Mouse (Mus musculus) lung, embryonic 14.5 days (tissue): ENCODE data around the gene Taf8. TPM values are rescaled to one million over a fixed set of nuclear protein-coding genes. Genes with fewer than 3 reads are reported as not detected.

ENCODE experiments used
- ATAC-seq: fragments of 200-750 bp; cut with Nextera tagmentation; 2 replicates; pipeline ENCODE4 v1.8.0; 2017; ENCODE audit warnings: mild to moderate bottlenecking, moderate TSS enrichment, moderate library complexity; ENCODE audit not compliant: insufficient read depth
- DNase-seq: peaks from one replicate; pipeline ENCODE4 v3.0.0-alpha.2; 2015
- H3K27ac ChIP-seq: fragments of 300-500 bp; sonication (generic); 2 replicates; pipeline ENCODE4 v1.5.1; 2014; ENCODE audit warnings: low read depth, mild to moderate bottlenecking, moderate library complexity
- H3K27me3 ChIP-seq: fragments of 300-500 bp; sonication (generic); 2 replicates; pipeline ENCODE4 v1.6.1; 2014; ENCODE audit warnings: low read length, control low read depth; ENCODE audit not compliant: insufficient read depth
- H3K36me3 ChIP-seq: fragments of 300-500 bp; sonication (generic); 2 replicates; pipeline ENCODE4 v1.6.1; 2014; ENCODE audit warnings: control low read depth; ENCODE audit not compliant: insufficient read depth
- H3K4me1 ChIP-seq: fragments of 300-500 bp; sonication (generic); 2 replicates; pipeline ENCODE4 v1.6.1; 2014; ENCODE audit warnings: antibody characterized with exemption, control low read depth; ENCODE audit not compliant: insufficient read depth
- H3K4me2 ChIP-seq: fragments of 300-500 bp; sonication (generic); 2 replicates; pipeline ENCODE4 v1.6.1; 2014; ENCODE audit warnings: mild to moderate bottlenecking
- H3K4me3 ChIP-seq: fragments of 300-500 bp; sonication (generic); 2 replicates; pipeline ENCODE4 v1.5.1; 2014; ENCODE audit warnings: low read depth, low read length
- H3K9ac ChIP-seq: fragments of 300-500 bp; sonication (generic); 2 replicates; pipeline ENCODE4 v1.6.1; 2014
- H3K9me3 ChIP-seq: fragments of 300-500 bp; sonication (generic); 2 replicates; pipeline ENCODE4 v1.6.1; 2016; ENCODE audit warnings: low read depth, low read length, control low read depth
- CTCF ChIP-seq: IDR thresholded peaks from 2 replicates; pipeline ENCODE4 v1.5.1; 2016; ENCODE audit warnings: antibody characterized with exemption, low read depth
- whole genome bisulfite sequencing: fragments of 180-500 bp; shearing (Covaris S2); extraction: QIAGEN DNeasy Blood & Tissue Kit; methylation state at CpG from one replicate; pipeline ENCODE4 v1.1.7; 2014; 5-methylcytosine and 5-hydroxymethylcytosine counted together
- polyA plus RNA-seq: library from polyadenylated mRNA; unstranded; fragments of >200 nt; fragmentation: Nextera tagmentation; extraction: Ambion mirVana; gene quantifications from 2 replicates; pipeline ENCODE4 v1.2.1, GENCODE M21; 2014

Gene Taf8
- polyA plus RNA-seq, 1 experiment from 2014 or later = 26.8 TPM

DNA sequence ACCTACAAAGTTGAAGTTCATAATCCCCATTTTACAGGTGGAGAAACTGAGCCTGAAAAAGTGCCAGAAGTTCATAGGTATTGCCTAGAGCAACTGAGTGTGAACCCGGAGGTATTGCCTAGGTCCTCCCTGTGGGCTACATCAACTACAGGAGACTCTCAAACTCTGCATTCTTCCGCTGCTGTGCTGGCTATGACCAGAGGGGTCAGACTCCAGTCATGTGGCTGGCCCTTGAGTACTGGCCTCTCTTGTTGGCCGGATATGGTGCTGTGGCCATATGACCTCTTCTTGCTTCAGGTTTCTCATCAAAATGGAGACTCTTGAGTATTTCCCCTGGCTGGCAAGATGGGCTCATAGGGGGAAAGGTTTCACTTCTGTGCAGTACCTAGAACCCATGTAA lies 59.8 kb downstream of the Taf8 start:
- DNase-seq = no peak
- WGBS = 81% methylated on average over 3 of the region's 3 CpGs
- Histone ChIP-seq H3K4me1 (peaks cover 16% of the 10 kb centered on the region; the same call in 1 of the 2 replicates), H3K4me2 (no peak overlapping the region), H3K36me3 (no peaks in the 10 kb centered on the region), H3K9ac (no peak overlapping the region), H3K4me3 (no peak overlapping the region), H3K9me3 (no peaks in the 10 kb centered on the region), H3K27ac (no peak overlapping the region), H3K27me3 (peaks cover 10% of the 10 kb centered on the region)
- ATAC-seq = no peak
- TF ChIP-seq CTCF = no peak

DNA sequence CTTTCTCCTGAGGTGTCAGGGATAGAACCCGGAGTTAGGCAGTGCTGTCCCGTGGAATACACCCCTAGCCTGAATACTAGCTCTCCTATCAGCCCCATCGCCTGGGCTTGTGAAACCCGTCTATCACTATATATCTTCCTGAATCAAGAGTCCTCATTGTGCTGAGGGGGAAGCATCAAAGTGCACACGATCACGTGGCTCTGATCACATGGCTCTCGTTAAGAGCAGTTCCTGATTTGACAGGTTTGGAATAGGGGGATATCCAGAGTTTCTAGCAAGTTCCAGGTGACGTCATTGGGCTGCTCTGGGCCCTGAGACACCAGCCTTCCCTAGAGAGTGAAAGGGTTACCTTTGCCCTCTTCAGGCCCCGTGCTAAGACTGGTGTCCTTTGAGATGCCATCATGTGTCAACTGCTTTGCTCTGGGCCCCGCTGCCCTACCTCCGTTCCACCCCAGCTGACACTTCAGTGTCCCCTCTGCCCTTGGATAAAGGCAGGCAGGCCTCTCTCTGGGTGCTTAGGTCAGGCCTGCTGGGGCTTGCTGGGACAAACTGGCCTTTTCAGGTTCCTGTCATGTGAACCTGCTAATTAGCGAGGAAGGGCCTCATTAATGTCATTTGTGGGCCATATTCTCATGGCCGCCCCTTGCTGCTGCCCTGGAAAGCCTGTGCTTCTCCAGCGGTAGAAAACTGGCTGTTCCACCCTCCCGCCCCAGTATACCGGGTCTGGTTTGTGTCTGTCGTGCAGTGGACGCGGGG lies 60.6 kb downstream of the Taf8 start:
- H3K4me1 ChIP-seq = peaks cover 14% of the 10 kb centered on the region; the same call in 1 of the 2 replicates
- TF ChIP-seq CTCF = no peak
- no peaks in the 10 kb centered on the region for H3K36me3 ChIP-seq
- ATAC-seq (no peak), DNase-seq (no peak)
- no peaks in the 10 kb centered on the region for H3K9me3 ChIP-seq
- no peak overlapping the region for H3K4me3 ChIP-seq
- peaks cover 18% of the 10 kb centered on the region for H3K27me3 ChIP-seq
- WGBS = 64% methylated on average over 19 of the region's 19 CpGs
- H3K9ac ChIP-seq = no peak overlapping the region
- no peak overlapping the region for H3K4me2 ChIP-seq
- H3K27ac ChIP-seq = no peak overlapping the region

DNA sequence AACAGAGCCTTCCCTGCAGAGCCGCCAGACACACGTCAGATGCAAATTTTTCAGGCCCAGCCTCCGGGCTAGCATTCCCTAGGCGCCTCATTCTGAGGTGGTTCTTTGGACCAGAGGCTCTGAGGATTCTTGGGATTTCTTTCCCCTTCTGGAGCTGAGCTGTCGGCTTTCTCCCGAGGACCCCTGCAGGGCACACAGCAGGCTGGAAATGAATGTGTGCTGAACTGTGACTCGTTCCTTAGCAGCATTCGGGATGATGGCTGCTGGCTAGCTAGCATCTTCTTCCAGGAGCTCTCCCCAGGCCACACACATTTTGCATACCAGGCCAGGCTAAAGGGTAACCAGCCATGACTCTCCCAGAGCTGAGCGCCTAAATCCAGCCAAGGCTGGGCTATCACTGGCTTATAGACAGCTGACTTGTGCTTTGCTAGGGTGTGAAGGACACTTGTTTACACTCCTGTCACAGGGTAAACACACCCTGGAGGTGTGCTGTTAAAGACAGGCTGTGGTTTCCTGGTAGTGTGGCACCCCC lies 61.7 kb downstream of the Taf8 start:
- H3K9ac ChIP-seq = peak overlapping the region; percentile 18; the same call in 1 of the 2 replicates
- H3K4me3 ChIP-seq = no peak overlapping the region
- H3K4me2 ChIP-seq = no peak overlapping the region
- no peak overlapping the region for H3K27ac ChIP-seq
- H3K36me3 ChIP-seq = no peaks in the 10 kb centered on the region
- TF ChIP-seq CTCF = no peak
- no peak; the same call in 1 of the 2 replicates for ATAC-seq
- H3K4me1 ChIP-seq = 0 out of 2 replicates have a peak, but pooled peaks cover 8% of the 10 kb centered on the region
- H3K9me3 ChIP-seq = no peaks in the 10 kb centered on the region
- peak; percentile 30 for DNase-seq
- H3K27me3 ChIP-seq = peaks cover 26% of the 10 kb centered on the region
- WGBS = 18% methylated on average over 9 of the region's 9 CpGs

DNA sequence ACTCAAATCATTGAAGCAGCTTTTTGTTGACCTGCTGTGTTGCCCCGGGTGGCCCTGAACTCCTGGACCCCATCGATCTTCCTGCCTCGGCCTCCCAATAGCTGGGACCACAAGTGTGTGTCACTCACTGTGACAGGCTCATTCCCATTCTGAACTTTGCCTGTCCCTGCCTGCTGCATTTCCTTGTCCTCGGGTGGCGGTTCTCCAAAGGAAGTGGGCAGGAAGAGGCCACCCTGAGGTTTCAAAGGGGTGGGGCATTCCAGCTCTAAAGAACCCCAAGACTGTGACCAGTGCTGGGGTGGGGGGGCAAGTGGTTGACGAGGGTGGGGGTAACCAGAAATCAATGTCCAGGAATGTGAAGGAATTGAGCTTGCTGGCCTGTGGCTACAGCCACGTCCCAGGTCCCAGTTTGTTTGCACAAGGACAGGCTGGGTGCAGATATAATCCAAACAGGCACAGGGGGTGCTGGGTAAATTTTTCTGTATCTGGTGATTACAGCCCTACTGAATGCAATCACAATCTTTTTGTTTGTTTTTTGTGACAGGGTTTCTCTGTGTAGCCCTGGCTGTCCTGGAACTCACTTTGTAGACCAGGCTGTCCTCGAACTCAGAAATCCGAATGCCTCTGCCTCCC lies 62.6 kb downstream of the Taf8 start:
- Histone ChIP-seq H3K9ac (no peak overlapping the region), H3K4me1 (0 out of 2 replicates have a peak, but pooled peaks cover 8% of the 10 kb centered on the region), H3K9me3 (no peaks in the 10 kb centered on the region), H3K4me3 (no peak overlapping the region), H3K4me2 (peak overlapping the region; percentile 70), H3K27ac (peak overlapping the region; percentile 59; the same call in 1 of the 2 replicates), H3K27me3 (peaks cover 26% of the 10 kb centered on the region), H3K36me3 (no peaks in the 10 kb centered on the region)
- TF ChIP-seq CTCF = no peak
- no peak for ATAC-seq
- WGBS = 26% methylated on average over 9 of the region's 9 CpGs
- DNase-seq = peak; percentile 36

DNA sequence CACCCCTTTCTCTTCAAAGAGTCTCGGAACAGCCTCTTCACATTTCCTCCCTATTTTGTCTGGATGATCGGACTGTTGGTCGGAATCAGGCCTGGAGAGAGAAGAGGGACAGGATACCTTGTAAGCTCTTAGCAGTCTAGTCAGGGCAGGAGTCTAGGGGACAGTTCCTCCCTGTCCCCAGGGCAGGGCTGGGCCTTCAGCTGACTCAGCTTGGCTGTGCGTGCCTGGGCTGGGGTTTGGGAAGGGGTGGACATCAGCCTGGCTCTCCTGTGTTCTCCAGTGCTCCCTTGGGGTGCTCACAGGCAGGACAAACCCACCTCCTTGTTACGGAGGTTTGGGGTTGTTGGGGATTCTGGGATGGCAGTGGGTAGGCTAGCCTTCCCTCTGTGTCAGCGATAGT lies 63.5 kb downstream of the Taf8 start:
- no peak for DNase-seq
- H3K4me2 ChIP-seq = peak overlapping the region; percentile 70
- H3K4me3 ChIP-seq = peak overlapping the region; percentile 46
- H3K36me3 ChIP-seq = no peaks in the 10 kb centered on the region
- no peak for ATAC-seq
- 0 out of 2 replicates have a peak, but pooled peaks cover 8% of the 10 kb centered on the region for H3K4me1 ChIP-seq
- no peak for TF ChIP-seq CTCF
- peaks cover 26% of the 10 kb centered on the region for H3K27me3 ChIP-seq
- H3K27ac ChIP-seq = no peak overlapping the region
- no peak overlapping the region for H3K9ac ChIP-seq
- H3K9me3 ChIP-seq = no peaks in the 10 kb centered on the region
- 54% methylated on average over 6 of the region's 6 CpGs for WGBS

DNA sequence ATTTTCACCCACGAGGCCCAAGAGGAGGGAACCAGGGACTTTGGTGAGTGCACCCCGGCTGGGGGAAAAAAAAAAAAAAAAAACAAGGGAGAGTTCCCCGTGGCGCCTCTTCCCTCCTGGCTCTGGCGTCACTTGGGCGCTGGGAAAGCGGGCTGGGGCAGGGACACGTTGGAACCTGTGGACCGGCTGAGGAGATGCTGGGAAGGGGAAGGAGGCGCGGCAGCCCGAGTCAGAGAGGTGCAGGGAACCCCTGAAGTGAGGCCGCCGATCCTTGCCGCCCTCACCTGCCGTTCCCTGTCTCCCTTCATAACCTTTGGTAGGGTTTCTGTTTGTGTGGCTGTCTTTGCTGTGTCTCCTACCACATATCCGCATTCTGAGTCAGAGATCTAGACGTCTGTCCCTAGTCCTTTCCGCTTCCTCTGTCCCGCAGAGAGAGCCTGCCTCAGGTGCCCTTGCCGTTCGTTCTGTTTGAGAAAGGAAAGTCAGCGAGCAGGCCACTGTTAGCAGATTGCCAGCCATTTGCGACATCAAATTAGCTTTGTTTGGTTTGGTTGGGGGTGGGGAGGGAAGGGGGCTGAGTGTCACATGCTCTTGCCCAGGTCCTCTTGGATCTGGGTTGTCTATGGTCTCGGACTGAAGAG lies 65.1 kb downstream of the Taf8 start, which contains the start of gene 1700001C19Rik:
Gene 1700001C19Rik, minus strand, starts transcription at position 470 of the 641 bp plus-strand sequence.
- WGBS = 2% methylated on average over 25 of the region's 25 CpGs
- Histone ChIP-seq H3K9ac (peak within 1 kb of the TSS; percentile 55), H3K4me2 (peak within 1 kb of the TSS; percentile 70), H3K4me1 (0 out of 2 replicates have a peak, but pooled peaks cover 8% of the 10 kb centered on the region), H3K9me3 (no peaks in the 10 kb centered on the region), H3K27ac (peak within 1 kb of the TSS; percentile 73), H3K4me3 (peak within 1 kb of the TSS; percentile 46), H3K27me3 (peaks cover 26% of the 10 kb centered on the region), H3K36me3 (no peaks in the 10 kb centered on the region)
- DNase-seq = no peak
- no peak for ATAC-seq
- TF ChIP-seq CTCF = no peak
